Mouse (Mus musculus): ENCODE data around the gene C730034F03Rik.

DNA sequence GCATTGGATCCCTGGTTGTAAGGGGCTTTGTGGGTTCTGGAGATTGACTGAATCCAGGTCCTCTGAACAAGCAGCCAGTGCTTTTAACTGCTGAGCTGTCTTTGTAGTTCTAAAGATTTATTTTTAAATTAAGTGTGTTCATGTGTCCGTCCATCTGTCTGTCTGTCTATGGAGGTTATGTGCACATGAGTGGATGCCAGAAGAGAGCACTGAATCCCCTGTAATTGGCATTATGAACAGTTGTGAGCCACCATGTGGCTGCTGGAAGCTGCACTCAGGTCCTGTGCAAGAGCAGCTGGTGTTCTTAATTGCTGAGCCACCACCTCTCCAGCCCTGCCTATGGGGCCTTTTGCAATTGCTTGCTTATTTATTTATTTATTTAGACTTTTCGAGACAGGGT lies 31.2 kb upstream of the C730034F03Rik start:
- TF ChIP-seq CTCF (IDR thresholded peaks at IDR 0.05; ENCODE audit: low read depth) (no peak), EP300 (IDR thresholded peaks at IDR 0.05; ENCODE audit: low read depth) (no peak)
